Mouse (Mus musculus): ENCODE data around the gene Ift140.
A peak's percentile ranks its signal among the peaks of the same experiment; 100 is the strongest.
"Not testable (repeated sequence)": the region's sequence is repeated elsewhere in the genome, so short reads cannot be mapped to it uniquely, and the experiment has no call there.

The Ift140 gene

DNA sequence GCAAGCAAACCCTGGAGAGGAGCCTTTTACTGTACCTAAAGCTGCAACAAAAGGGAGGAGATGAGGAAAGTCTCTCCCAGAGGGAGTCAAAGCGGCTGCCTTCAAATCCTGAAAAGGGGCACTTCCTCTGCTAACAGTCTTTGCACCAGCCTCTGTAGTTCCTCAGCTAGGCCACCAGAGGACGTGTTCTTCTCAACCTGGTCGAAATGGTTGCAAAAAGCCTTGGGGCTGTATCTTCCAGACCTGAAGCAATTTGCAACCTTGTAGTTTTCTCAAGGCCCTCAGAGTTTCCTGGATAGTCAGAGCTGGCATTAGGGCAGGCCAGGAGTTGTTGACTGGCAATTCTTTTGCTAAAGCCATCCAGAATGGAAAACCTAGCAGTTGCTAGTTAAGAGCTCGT is 101.4 kb downstream of the Ift140 start:
- DNase-seq (ENCODE audit: low read depth, low spot score): peak; percentile 36
- H3K36me3 ChIP-seq (ENCODE audit: control insufficient read depth, insufficient read depth, low read length, poor library complexity, severe bottlenecking): no peaks in the 10 kb centered on the region; the same call in 1 of the 2 replicates
- H3K27me3 ChIP-seq (ENCODE audit: control insufficient read depth, insufficient read depth, low read length, poor library complexity, severe bottlenecking): no peaks in the 10 kb centered on the region

DNA sequence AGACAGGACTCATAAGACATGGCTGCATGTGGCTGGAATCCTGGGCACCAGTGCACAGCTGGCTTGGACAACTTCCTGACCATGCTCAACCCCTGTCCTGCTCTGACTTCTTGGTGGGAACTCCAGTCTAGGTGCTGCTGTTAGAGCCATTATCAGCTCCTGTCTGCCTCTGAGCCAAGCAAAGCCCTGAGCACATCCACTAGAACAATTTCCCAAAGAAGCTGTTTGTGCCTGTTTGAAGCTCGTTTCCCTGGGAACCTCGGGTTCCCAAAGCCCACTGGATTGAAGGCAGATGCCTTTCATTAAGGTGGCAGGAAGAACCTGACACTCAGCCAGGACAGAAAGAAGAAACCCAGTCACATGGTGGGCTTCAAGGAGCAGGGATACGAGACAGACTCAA is 104.5 kb downstream of the Ift140 start, which contains the start of gene Ptx4:
Gene Ptx4 (plus strand): TSS at position 355 of the 400 bp plus-strand sequence.
- no peak for DNase-seq (ENCODE audit: low read depth, low spot score)
- H3K36me3 ChIP-seq (ENCODE audit: control insufficient read depth, insufficient read depth, low read length, poor library complexity, severe bottlenecking): no peaks in the 10 kb centered on the region
- H3K27me3 ChIP-seq (ENCODE audit: control insufficient read depth, insufficient read depth, low read length, poor library complexity, severe bottlenecking): no peaks in the 10 kb centered on the region

DNA sequence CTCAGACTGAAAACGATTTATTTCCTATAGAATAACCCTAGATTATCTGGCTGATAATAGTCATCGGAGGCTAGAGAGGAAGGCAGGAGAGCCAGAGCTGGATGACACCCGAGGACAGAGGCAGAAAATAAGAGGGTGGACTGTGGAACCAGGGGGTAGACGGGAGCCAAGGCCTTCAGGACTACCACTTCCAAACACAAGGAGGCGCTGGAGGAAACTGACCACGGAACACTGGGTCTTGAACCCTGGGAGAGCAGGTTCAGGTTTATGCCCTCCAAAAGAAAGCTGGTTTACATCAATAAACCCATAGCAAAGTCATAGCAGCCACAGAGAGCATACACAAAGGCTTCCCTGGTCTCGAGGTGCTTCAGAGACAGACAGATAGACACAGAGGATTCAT is 108.1 kb downstream of the Ift140 start:
- H3K27me3 ChIP-seq (ENCODE audit: control insufficient read depth, insufficient read depth, low read length, poor library complexity, severe bottlenecking): no peaks in the 10 kb centered on the region
- H3K36me3 ChIP-seq (ENCODE audit: control insufficient read depth, insufficient read depth, low read length, poor library complexity, severe bottlenecking): no peaks in the 10 kb centered on the region
- peak; percentile 65 for DNase-seq (ENCODE audit: low read depth, low spot score)

DNA sequence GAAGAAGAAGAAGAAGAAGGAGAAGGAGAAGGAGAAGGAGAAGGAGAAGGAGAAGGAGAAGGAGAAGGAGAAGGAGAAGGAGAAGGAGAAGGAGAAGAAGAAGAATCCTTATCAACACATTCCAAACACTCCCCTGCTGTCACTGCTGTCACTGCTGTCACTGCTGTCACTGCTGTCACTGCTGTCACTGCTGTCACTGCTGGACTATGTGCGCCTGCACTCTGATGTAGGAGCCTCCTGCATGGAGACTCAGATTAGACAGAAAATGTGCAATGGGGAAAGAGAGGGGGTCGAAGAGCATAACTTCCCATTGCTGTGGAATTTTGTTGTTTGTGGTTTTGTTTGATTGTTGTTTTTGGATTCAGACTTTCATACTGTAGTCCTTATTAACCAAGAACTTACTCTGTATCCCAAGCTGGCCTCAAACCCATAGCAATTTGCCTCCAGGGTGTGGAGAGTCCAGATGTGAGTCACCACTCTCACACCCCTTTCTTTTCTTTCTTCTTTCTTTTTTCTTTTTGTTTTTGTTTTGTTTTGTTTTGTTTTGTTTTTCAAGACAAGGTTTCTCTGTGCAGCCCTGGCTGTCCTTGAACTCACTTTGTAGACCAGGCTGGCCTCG is 109.7 kb downstream of the Ift140 start:
- not testable (repeated sequence) for H3K27me3 ChIP-seq (ENCODE audit: control insufficient read depth, insufficient read depth, low read length, poor library complexity, severe bottlenecking); DNase-seq (ENCODE audit: low read depth, low spot score); H3K36me3 ChIP-seq (ENCODE audit: control insufficient read depth, insufficient read depth, low read length, poor library complexity, severe bottlenecking)

DNA sequence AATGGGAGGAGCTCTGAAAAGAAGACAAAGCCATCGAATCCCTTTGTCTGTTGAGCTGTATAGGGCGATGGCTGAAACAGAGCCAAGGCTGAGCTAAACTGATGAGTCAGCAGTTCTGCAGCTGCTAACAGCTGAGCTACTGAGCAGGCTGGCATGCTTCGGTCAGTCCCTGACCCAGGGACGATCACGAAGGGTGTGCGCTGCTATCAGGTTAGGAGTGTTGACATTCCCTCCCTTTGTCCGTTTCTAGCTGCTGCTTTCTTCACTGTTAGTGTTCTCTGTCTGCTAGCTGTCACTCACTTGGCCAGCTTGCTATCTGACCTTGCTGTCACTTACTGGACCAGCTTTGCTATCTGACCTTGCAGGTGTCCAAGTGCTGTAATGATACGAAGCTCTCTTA is 111.2 kb downstream of the Ift140 start:
- H3K36me3 ChIP-seq (ENCODE audit: control insufficient read depth, insufficient read depth, low read length, poor library complexity, severe bottlenecking): no peaks in the 10 kb centered on the region

DNA sequence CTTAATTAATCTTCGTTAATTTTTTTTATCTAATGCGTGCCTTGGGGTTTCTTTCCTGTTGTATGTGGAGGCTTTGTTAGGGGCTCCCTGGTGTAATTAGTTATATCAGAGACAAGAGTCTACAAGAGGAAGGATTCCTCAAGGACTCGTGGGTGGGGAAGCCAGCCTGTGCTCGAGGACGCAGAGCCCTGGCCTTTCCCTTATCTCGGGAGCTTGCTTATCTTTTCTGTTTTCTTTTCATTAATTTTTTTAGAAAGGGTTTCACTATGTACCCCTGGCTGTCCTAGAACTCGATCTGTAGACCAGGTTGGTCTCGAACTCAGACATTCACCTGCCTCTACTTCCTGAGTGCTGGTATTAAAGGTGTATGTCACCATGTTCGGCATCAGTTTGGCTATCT is 111.8 kb downstream of the Ift140 start:
- no peak for DNase-seq (ENCODE audit: low read depth, low spot score)
- no peaks in the 10 kb centered on the region for H3K36me3 ChIP-seq (ENCODE audit: control insufficient read depth, insufficient read depth, low read length, poor library complexity, severe bottlenecking)
- no peaks in the 10 kb centered on the region; the same call in 1 of the 2 replicates for H3K27me3 ChIP-seq (ENCODE audit: control insufficient read depth, insufficient read depth, low read length, poor library complexity, severe bottlenecking)

More for the DNA sequence above, 111.2 kb downstream of the Ift140 start:
- no peaks in the 10 kb centered on the region; the same call in 1 of the 2 replicates for H3K27me3 ChIP-seq (ENCODE audit: control insufficient read depth, insufficient read depth, low read length, poor library complexity, severe bottlenecking)
- no peak for DNase-seq (ENCODE audit: low read depth, low spot score)

DNA sequence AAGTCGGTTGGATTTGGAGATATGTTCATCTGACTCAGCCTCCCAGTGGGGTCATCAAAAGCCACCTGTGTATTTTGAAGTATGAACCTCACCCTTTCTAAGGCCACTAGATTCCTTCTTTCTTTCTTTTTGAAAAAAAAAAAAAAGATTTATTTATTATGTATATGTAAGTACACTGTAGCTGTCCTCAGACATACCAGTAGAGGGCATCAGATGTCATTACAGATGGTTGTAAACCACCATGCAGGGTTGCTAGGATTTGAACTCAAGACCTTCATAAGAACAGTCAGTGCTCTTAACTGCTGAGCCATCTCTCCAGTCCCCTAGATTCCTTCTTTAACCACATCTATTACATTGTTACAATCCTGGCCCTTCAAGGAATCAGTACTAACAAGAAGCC is 114.2 kb downstream of the Ift140 start:
- DNase-seq (ENCODE audit: low read depth, low spot score): peak; percentile 59
- H3K27me3 ChIP-seq (ENCODE audit: control insufficient read depth, insufficient read depth, low read length, poor library complexity, severe bottlenecking): no peaks in the 10 kb centered on the region; the same call in 1 of the 2 replicates
- no peaks in the 10 kb centered on the region for H3K36me3 ChIP-seq (ENCODE audit: control insufficient read depth, insufficient read depth, low read length, poor library complexity, severe bottlenecking)

DNA sequence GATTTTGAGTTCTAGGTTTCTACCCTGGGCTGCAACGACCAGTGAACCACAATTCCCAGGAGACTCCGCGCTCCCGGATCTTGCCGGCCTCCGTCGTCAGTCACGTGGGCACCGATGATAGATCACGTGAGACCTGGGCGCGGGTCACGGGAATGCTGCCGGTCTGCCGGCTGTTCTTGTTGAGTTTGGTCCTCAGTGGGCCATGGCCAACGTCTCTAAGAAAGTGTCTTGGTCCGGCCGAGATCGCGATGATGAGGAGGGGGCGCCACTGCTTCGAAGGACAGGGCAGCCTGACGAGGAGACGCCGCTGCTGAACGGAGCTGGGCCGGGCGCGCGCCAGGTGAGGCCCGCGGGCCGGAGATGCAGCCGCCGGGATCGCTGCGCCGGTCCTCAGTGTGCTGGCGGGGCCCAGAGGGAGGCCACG is 117.4 kb downstream of the Ift140 start, which contains the start of gene Clcn7:
Gene Clcn7 (plus strand): TSS at position 117 of the 424 bp plus-strand sequence.
- peak; percentile 92 for DNase-seq (ENCODE audit: low read depth, low spot score)
- Histone ChIP-seq H3K36me3 (ENCODE audit: control insufficient read depth, insufficient read depth, low read length, poor library complexity, severe bottlenecking) (no peaks in the 10 kb centered on the region), H3K27me3 (ENCODE audit: control insufficient read depth, insufficient read depth, low read length, poor library complexity, severe bottlenecking) (no peaks in the 10 kb centered on the region; the same call in 1 of the 2 replicates)

DNA sequence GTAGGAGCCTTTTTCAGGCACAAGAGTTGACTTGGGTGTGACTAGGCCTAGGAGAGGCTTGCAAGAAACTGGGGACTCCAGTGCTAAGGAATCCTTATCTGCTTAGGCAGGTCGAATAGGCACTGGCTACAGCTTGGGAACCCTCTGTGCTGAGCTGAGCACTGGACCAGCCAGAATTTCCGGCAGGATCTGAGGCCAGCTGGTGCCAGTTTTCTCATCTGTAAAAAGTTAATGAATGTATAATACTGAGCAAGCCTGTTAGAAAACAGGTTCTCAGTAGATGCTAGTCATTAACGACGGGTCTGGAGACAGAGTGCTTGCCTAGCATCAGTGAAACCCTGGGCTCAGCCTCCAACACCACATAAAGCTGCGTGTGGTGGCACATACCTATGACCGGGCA is 119.7 kb downstream of the Ift140 start:
- no peak for DNase-seq (ENCODE audit: low read depth, low spot score)
- Histone ChIP-seq H3K36me3 (ENCODE audit: control insufficient read depth, insufficient read depth, low read length, poor library complexity, severe bottlenecking) (no peaks in the 10 kb centered on the region; the same call in 1 of the 2 replicates), H3K27me3 (ENCODE audit: control insufficient read depth, insufficient read depth, low read length, poor library complexity, severe bottlenecking) (no peaks in the 10 kb centered on the region)

DNA sequence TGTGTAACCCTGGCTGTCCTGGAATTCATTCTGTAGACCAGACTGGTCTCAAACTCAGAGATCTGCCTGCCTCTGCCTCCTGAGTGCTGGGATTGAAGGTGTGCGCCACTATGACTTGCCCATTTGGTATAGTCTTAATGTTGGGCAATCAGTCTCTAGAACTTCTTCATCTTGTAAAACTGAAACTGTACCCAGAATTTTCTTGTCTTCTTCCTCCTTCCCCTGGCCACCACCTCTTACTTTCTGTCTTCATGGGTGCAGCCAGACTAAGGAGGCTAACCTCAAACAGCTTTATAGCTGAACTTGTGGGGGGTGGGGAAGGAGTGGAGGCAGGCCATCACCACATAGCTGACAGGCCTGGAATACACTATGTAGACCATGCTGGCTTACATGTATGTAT is 122.9 kb downstream of the Ift140 start:
- Histone ChIP-seq H3K27me3 (ENCODE audit: control insufficient read depth, insufficient read depth, low read length, poor library complexity, severe bottlenecking) (no peaks in the 10 kb centered on the region), H3K36me3 (ENCODE audit: control insufficient read depth, insufficient read depth, low read length, poor library complexity, severe bottlenecking) (peaks cover under 1% of the 10 kb centered on the region)
- no peak for DNase-seq (ENCODE audit: low read depth, low spot score)

DNA sequence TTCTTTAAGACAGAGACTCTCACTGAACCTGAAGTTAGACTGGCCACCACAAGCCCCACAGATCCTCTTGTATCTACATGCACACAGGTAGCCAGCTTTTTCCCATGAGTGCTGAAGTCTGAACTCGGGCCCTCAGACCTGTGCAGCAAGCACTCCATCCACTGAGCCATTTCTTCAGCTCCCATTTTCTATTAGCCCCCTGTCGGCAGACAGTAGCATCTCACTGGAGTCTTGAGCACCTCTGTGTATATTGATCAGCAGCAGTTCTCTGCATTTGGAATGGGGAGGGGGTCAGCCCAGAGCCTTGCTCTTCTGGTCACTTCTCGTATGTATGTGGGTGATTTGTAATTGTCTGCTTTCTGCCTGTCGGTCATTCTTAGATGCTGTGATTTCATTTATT is 124.1 kb downstream of the Ift140 start:
- DNase-seq (ENCODE audit: low read depth, low spot score): peak; percentile 24
- Histone ChIP-seq H3K27me3 (ENCODE audit: control insufficient read depth, insufficient read depth, low read length, poor library complexity, severe bottlenecking) (no peaks in the 10 kb centered on the region), H3K36me3 (ENCODE audit: control insufficient read depth, insufficient read depth, low read length, poor library complexity, severe bottlenecking) (peaks cover 2% of the 10 kb centered on the region)
